Mouse (Mus musculus) liver, embryonic 14.5 days (tissue): ENCODE data around the gene Prr12. TPM values are rescaled to one million over a fixed set of nuclear protein-coding genes. Genes with fewer than 3 reads are reported as not detected.

Experiments
- ATAC-seq: fragments of 200-750 bp; cut with Nextera tagmentation; 2 replicates; pipeline ENCODE4 v1.8.0; 2017; ENCODE audit warnings: moderate number of reproducible peaks, mild to moderate bottlenecking, moderate library complexity; ENCODE audit not compliant: insufficient read depth
- DNase-seq, 3 experiments: peaks; one replicate each; pipeline ENCODE4 v3.0.0-alpha.2; 2012 to 2013; ENCODE audit warnings: low read depth in 3 of 3, low spot score in 3 of 3
- H3K27ac ChIP-seq: fragments of 300-500 bp; sonication (generic); 2 replicates; pipeline ENCODE4 v1.5.1; 2014; ENCODE audit warnings: moderate library complexity, mild to moderate bottlenecking, control low read depth, inconsistent platforms
- H3K27me3 ChIP-seq: fragments of 300-500 bp; sonication (generic); 2 replicates; pipeline ENCODE4 v1.6.1; 2014; ENCODE audit warnings: mild to moderate bottlenecking, low read length, moderate library complexity; ENCODE audit not compliant: control insufficient read depth, insufficient read depth
- H3K36me3 ChIP-seq: fragments of 300-500 bp; sonication (generic); replicated peaks from 2 replicates; pipeline ENCODE4 v1.6.1; 2014; ENCODE audit warnings: low read depth; ENCODE audit not compliant: control insufficient read depth, insufficient read depth
- H3K4me1 ChIP-seq, 2 experiments: fragments of 200-500 bp in 1 of 2; fragments of 300-500 bp in 1 of 2; sonication (generic) in 1 of 2; replicated peaks; 2 replicates each; pipeline ENCODE4 v1.6.1; 2012 to 2014; ENCODE audit warnings: antibody characterized with exemption in 1 of 2, inconsistent platforms in 1 of 2, low read length in 1 of 2; ENCODE audit not compliant: control insufficient read depth in 2 of 2, insufficient read depth in 2 of 2
- H3K4me2 ChIP-seq: fragments of 300-500 bp; sonication (generic); 2 replicates; pipeline ENCODE4 v1.6.1; 2014; ENCODE audit warnings: low read depth, mild to moderate bottlenecking, control low read depth, moderate library complexity
- H3K4me3 ChIP-seq, 2 experiments: fragments of 200-500 bp in 1 of 2; fragments of 300-500 bp in 1 of 2; sonication (generic) in 1 of 2; 2 replicates each; pipeline ENCODE4 v1.5.1; 2012 to 2014; ENCODE audit warnings: low read depth in 2 of 2, low read length in 2 of 2, mild to moderate bottlenecking in 2 of 2, control low read depth in 1 of 2, inconsistent platforms in 1 of 2, moderate library complexity in 1 of 2; ENCODE audit not compliant: insufficient read depth in 1 of 2
- H3K9ac ChIP-seq: fragments of 300-500 bp; sonication (generic); replicated peaks from 2 replicates; pipeline ENCODE4 v1.6.1; 2014; ENCODE audit warnings: mild to moderate bottlenecking, control low read depth, moderate library complexity
- H3K9me3 ChIP-seq: fragments of 300-500 bp; sonication (generic); 2 replicates; pipeline ENCODE4 v1.6.1; 2016; ENCODE audit warnings: low read length, mixed read lengths; ENCODE audit not compliant: control insufficient read depth
- CTCF ChIP-seq: IDR thresholded peaks from 2 replicates; pipeline ENCODE4 v1.5.1; 2016; ENCODE audit warnings: antibody characterized with exemption, low read depth, control low read depth
- EP300 ChIP-seq: IDR thresholded peaks from 2 replicates; pipeline ENCODE4 v1.6.1; 2016; ENCODE audit warnings: antibody characterized with exemption, low read depth
- WGBS: fragments of 180-500 bp; shearing (Covaris S2); extraction: QIAGEN DNeasy Blood & Tissue Kit; methylation state at CpG from one replicate; pipeline ENCODE4 v1.1.7; 2014; ENCODE audit not compliant: insufficient replicate concordance; 5-methylcytosine and 5-hydroxymethylcytosine counted together
- polyA plus RNA-seq, 2 experiments: library from polyadenylated mRNA; depleted of rRNA in 1 of 2; stranded (reverse) in 1 of 2; unstranded in 1 of 2; fragments of >200 nt; fragmentation: Nextera tagmentation in 1 of 2; extraction: Ambion mirVana in 1 of 2; gene quantifications; 2 replicates each; pipeline versions ENCODE4 v1.2.1 to v1.2.3; 2012 to 2014

Gene Prr12
- polyA plus RNA-seq, 2 experiments, result 1.9 to 2.6 TPM

GRCm38 (mm10) chr7:45078513-45078912, 25.8 kb upstream of the Prr12 start:
- Histone ChIP-seq H3K9ac (no peak overlapping the region), H3K4me2 (no peak overlapping the region), H3K4me1 (peaks cover 3 to 12% of the 10 kb centered on the region in 2 experiments; a peak in 3 of 4 replicates), H3K27ac (no peak overlapping the region), H3K36me3 (peaks cover 7% of the 10 kb centered on the region; the same call in 1 of the 2 replicates), H3K27me3 (no peaks in the 10 kb centered on the region), H3K4me3 (no peak overlapping the region), H3K9me3 (no peaks in the 10 kb centered on the region)
- ATAC-seq (0 out of 2 replicates have a peak, but pooled peaks have one; percentile 7), DNase-seq (peak in 1 of 3 experiments; percentile 56)
- TF ChIP-seq CTCF (peak; percentile 94), EP300 (no peak)
- 20% methylated on average over 9 of the region's 9 CpGs for WGBS

- ATAC-seq (no peak), DNase-seq (no peak)
- TF ChIP-seq EP300 (no peak), CTCF (no peak)
- WGBS, result 91% methylated on average over 2 of the region's 2 CpGs
- H3K4me3 ChIP-seq, result no peak overlapping the region
- H3K9ac ChIP-seq, result no peak overlapping the region
- H3K27me3 ChIP-seq, result no peaks in the 10 kb centered on the region
- peaks cover 7% of the 10 kb centered on the region; the same call in 1 of the 2 replicates for H3K36me3 ChIP-seq
- H3K4me1 ChIP-seq, result peaks cover 2 to 12% of the 10 kb centered on the region in 2 experiments; a peak in 3 of 4 replicates
- no peak overlapping the region for H3K4me2 ChIP-seq
- H3K9me3 ChIP-seq, result no peaks in the 10 kb centered on the region
- no peak overlapping the region for H3K27ac ChIP-seq
These were observed 25.1 kb upstream of the Prr12 start for GRCm38 (mm10) chr7:45077829-45078228.

- no peak for TF ChIP-seq CTCF
- no peak for TF ChIP-seq EP300
- Histone ChIP-seq H3K36me3 (peaks cover 7% of the 10 kb centered on the region; the same call in 1 of the 2 replicates), H3K9me3 (no peaks in the 10 kb centered on the region), H3K4me3 (no peak overlapping the region), H3K4me2 (no peak overlapping the region), H3K27ac (no peak overlapping the region), H3K4me1 (peaks cover 0 to 8% of the 10 kb centered on the region in 2 experiments; a peak in 2 of 4 replicates), H3K9ac (no peak overlapping the region), H3K27me3 (no peaks in the 10 kb centered on the region)
- ATAC-seq (no peak), DNase-seq (no peak)
- 77% methylated on average over 14 of the region's 14 CpGs for WGBS
These were observed 24.6 kb upstream of the Prr12 start for GRCm38 (mm10) chr7:45077322-45077721.

GRCm38 (mm10) chr7:45076501-45076900, 23.8 kb upstream of the Prr12 start:
- ATAC-seq, result no peak
- Histone ChIP-seq H3K4me2 (no peak overlapping the region), H3K9ac (no peak overlapping the region), H3K9me3 (no peaks in the 10 kb centered on the region), H3K36me3 (peaks cover 7% of the 10 kb centered on the region; the same call in 1 of the 2 replicates), H3K4me3 (no peak overlapping the region), H3K4me1 (peaks cover 0 to 6% of the 10 kb centered on the region in 2 experiments; a peak in 2 of 4 replicates), H3K27ac (no peak overlapping the region), H3K27me3 (no peaks in the 10 kb centered on the region)
- WGBS, result 87% methylated on average over 30 of the region's 30 CpGs
- DNase-seq, result no peak
- no peak for TF ChIP-seq EP300
- TF ChIP-seq CTCF, result no peak

GRCm38 (mm10) chr7:45075405-45075804, 22.7 kb upstream of the Prr12 start:
- Histone ChIP-seq H3K4me2 (no peak overlapping the region), H3K4me3 (no peak overlapping the region), H3K4me1 (peaks cover 0 to 6% of the 10 kb centered on the region in 2 experiments; a peak in 2 of 4 replicates), H3K27me3 (no peaks in the 10 kb centered on the region), H3K9ac (no peak overlapping the region), H3K27ac (no peak overlapping the region), H3K36me3 (peaks cover 7% of the 10 kb centered on the region; the same call in 1 of the 2 replicates), H3K9me3 (no peaks in the 10 kb centered on the region)
- TF ChIP-seq CTCF (no peak), EP300 (no peak)
- WGBS, result 67% methylated on average over 4 of the region's 4 CpGs
- no peak for DNase-seq
- ATAC-seq, result no peak
